Mouse (Mus musculus) E14TG2a.4 (cell line): Measurements from ENCODE around the gene Abcb4.

Experiments used
- CTCF ChIP-seq: conservative IDR thresholded peaks from 2 replicates; pipeline ENCODE4 v1.5.1; 2014; ENCODE audit warnings: low read length
- NANOG ChIP-seq: IDR thresholded peaks from 2 replicates; pipeline ENCODE4 v1.6.1; 2014; ENCODE audit warnings: borderline replicate concordance, low read length, mixed read lengths

DNA sequence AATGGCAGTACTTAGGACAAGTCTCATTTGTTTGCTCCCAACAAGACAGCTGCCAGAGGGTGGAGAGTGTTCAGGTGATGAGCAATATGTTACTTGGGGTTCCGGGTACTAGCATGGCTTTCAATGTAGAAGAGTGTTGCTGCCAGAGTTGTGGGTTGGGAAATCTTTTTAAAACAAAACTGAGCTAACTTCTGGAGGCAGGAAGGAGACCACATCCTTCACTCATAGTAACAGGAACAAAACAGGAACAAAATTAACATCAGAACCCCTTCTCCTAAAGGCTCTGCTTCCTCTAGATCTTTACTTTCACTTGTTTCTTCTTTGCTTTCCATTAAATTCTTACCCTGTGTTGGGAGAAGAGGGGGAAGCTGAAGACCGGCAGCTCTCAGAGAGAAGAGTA lies 60.1 kb downstream of the Abcb4 start:
- no peak for TF ChIP-seq CTCF
- TF ChIP-seq NANOG, result no peak
